Mouse (Mus musculus) hindbrain, embryonic 10.5 days (tissue): ENCODE measurements around the gene Capn11. TPM values are rescaled to one million over a fixed set of nuclear protein-coding genes. Genes with fewer than 3 reads are reported as not detected.

Source experiments
- DNase-seq: peaks from one replicate; pipeline ENCODE4 v3.0.0-alpha.2; 2017; ENCODE audit warnings: low spot score
- H3K27ac ChIP-seq: fragments of 300-500 bp; sonication (generic); 2 replicates; pipeline ENCODE4 v1.5.1; 2016; ENCODE audit warnings: mild to moderate bottlenecking, moderate library complexity
- H3K27me3 ChIP-seq: fragments of 300-500 bp; sonication (generic); 2 replicates; pipeline ENCODE4 v1.6.1; 2016; ENCODE audit warnings: mild to moderate bottlenecking; ENCODE audit not compliant: poor library complexity, insufficient read depth, severe bottlenecking
- H3K36me3 ChIP-seq: fragments of 300-500 bp; sonication (generic); 2 replicates; pipeline ENCODE4 v1.6.1; 2016; ENCODE audit warnings: mild to moderate bottlenecking, moderate library complexity
- H3K4me1 ChIP-seq: fragments of 300-500 bp; sonication (generic); replicated peaks from 2 replicates; pipeline ENCODE4 v1.6.1; 2016; ENCODE audit warnings: mild to moderate bottlenecking
- H3K4me3 ChIP-seq: fragments of 300-500 bp; sonication (generic); 2 replicates; pipeline ENCODE4 v1.5.1; 2016; ENCODE audit warnings: mild to moderate bottlenecking, moderate library complexity
- H3K9me3 ChIP-seq: fragments of 300-500 bp; sonication (generic); 2 replicates; pipeline ENCODE4 v1.6.1; 2016; ENCODE audit warnings: mild to moderate bottlenecking, moderate library complexity
- WGBS: fragments of 180-500 bp; shearing (Covaris S2); methylation state at CpG from one replicate; pipeline ENCODE4 v1.1.7; 2016; 5-methylcytosine and 5-hydroxymethylcytosine counted together
- polyA plus RNA-seq: library from polyadenylated mRNA; unstranded; fragments of >200 nt; fragmentation: Nextera tagmentation; extraction: Ambion mirVana; gene quantifications from 2 replicates; pipeline ENCODE4 v1.2.1, GENCODE M21; 2016

Gene Capn11
- polyA plus RNA-seq, 1 experiment from 2014 or later: 0.31 TPM

DNA sequence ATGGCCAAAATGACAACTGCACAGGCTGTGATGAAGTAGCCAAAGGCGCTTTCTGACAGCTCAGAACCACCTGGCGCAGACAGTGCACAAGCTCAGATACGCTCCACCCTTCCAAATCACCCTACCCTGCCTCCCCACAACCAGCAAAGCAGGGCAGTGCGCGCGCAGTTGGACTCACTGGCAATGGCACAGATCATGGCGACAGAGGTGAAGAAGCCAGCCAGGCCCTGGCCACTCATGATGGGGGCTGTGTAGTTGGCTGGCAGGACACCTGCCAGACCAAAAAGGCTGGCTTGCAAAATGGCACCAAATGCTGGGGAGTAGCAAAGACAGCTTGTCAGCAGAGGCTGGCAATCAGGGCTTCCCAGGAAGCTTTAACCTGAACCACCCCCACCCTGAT, 69.9 kb downstream of the Capn11 start:
- Histone ChIP-seq H3K9me3 (peaks cover 8% of the 10 kb centered on the region; the same call in 1 of the 2 replicates), H3K4me1 (peaks cover 58% of the 10 kb centered on the region), H3K4me3 (no peak overlapping the region), H3K27ac (no peak overlapping the region), H3K36me3 (peaks cover 38% of the 10 kb centered on the region), H3K27me3 (peaks cover 17% of the 10 kb centered on the region)
- no peak for DNase-seq
- 98% methylated on average over 7 of the region's 7 CpGs for WGBS

- H3K27me3 ChIP-seq: peaks cover 8% of the 10 kb centered on the region
- peaks cover 38% of the 10 kb centered on the region for H3K36me3 ChIP-seq
- no peak for DNase-seq
- H3K4me1 ChIP-seq: peaks cover 54% of the 10 kb centered on the region
- WGBS: 92% methylated on average over 7 of the region's 7 CpGs
- H3K27ac ChIP-seq: no peak overlapping the region
- H3K9me3 ChIP-seq: peaks cover 8% of the 10 kb centered on the region; the same call in 1 of the 2 replicates
- no peak overlapping the region for H3K4me3 ChIP-seq
These were observed 70.8 kb downstream of the Capn11 start for GRCm38 (mm10) chr17:45588370-45588769.

- Histone ChIP-seq H3K9me3 (peaks cover 8% of the 10 kb centered on the region; the same call in 1 of the 2 replicates), H3K27ac (peak overlapping the region; percentile 81; the same call in 1 of the 2 replicates), H3K27me3 (no peaks in the 10 kb centered on the region), H3K4me3 (no peak overlapping the region), H3K36me3 (peaks cover 38% of the 10 kb centered on the region), H3K4me1 (peaks cover 38% of the 10 kb centered on the region)
- 99% methylated on average over 3 of the region's 3 CpGs for WGBS
- DNase-seq: peak; percentile 39
These were observed 72.7 kb downstream of the Capn11 start for GRCm38 (mm10) chr17:45586449-45586837.

DNA sequence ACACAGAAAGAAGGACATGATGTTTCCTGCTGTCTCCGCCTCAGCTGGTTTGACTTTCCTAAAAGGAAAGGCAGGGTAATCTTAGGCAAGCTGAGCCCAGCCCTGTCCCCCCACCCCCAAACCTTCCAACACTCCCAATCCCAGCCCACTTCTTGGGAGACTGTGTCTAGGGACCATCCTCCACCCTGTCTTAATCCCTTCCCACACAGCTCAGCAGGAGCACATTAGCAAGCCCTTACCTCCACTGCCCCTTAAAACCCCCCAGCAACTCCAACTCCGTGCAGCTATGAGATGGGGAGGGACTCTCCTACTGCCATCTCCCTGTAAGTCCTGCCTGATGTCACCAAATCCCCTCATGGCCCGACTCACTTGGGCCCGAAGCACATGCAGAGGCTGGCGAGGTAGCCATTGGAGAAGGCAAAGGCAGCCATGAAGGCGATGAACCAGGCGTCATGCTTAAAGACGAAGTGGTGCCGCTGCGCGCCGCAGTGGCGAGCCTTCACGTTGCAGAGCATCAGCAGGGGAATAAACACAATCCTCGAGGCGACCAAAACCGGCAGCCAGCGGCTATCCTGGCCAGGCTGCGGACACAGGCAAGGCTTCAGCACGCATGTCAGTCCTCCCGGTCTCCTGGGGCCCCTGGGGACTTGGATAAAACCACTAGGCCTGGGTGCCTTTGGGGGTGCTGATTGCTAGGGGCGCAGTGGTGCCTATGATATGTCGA, 73.2 kb downstream of the Capn11 start:
- 65% methylated on average over 23 of the region's 23 CpGs for WGBS
- peak overlapping the region; percentile 9; the same call in 1 of the 2 replicates for H3K4me3 ChIP-seq
- H3K9me3 ChIP-seq: peaks cover 8% of the 10 kb centered on the region; the same call in 1 of the 2 replicates
- H3K4me1 ChIP-seq: peaks cover 37% of the 10 kb centered on the region
- no peaks in the 10 kb centered on the region for H3K27me3 ChIP-seq
- DNase-seq: no peak
- peaks cover 38% of the 10 kb centered on the region for H3K36me3 ChIP-seq
- peak overlapping the region; percentile 81 for H3K27ac ChIP-seq

DNA sequence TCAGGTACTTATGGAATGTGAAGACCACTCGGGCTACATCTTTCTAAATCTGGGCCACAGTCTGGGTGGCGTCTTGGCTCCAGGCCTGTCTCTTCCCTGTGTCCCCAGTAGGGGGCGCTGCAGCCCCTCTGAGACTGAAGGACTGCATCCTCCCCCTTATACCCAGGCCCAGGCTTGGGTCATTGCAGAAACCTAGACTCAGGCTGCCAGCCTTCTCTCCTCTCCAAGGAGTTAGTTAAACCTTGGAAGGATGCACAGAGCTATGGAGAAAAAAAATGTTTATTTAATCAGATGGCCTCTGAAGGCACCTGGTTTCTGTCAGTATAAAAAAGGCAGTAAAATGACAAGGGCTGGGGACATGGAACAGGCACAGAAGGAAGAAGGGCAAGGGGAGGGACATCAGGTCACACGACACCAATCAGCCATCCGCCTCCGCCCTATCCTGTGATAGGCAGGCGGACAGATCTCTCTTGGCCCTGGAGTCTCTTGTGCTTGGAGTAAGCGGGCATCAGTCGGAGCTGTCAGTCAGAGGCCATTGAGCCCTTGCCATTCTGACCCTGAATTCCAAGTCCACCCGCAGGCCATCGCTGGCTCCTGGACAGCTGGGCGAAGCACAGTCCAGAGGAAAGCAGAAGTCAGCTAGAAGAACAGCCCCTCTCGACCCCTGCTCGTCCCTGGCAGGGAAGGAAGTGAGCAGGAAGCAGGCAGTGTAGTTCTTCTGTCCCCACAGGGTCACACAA, 74.0 kb downstream of the Capn11 start:
- H3K4me3 ChIP-seq: peak overlapping the region; percentile 20; the same call in 1 of the 2 replicates
- DNase-seq: peak; percentile 87
- peaks cover 36% of the 10 kb centered on the region for H3K4me1 ChIP-seq
- H3K36me3 ChIP-seq: peaks cover 38% of the 10 kb centered on the region
- no peaks in the 10 kb centered on the region for H3K27me3 ChIP-seq
- peak overlapping the region; percentile 81 for H3K27ac ChIP-seq
- 12% methylated on average over 14 of the region's 14 CpGs for WGBS
- H3K9me3 ChIP-seq: peaks cover 8% of the 10 kb centered on the region; the same call in 1 of the 2 replicates

GRCm38 (mm10) chr17:45584096-45584896, 74.8 kb downstream of the Capn11 start:
- Histone ChIP-seq H3K9me3 (peaks cover 8% of the 10 kb centered on the region; the same call in 1 of the 2 replicates), H3K4me1 (peaks cover 36% of the 10 kb centered on the region), H3K36me3 (peaks cover 31% of the 10 kb centered on the region), H3K4me3 (peak overlapping the region; percentile 20; the same call in 1 of the 2 replicates), H3K27me3 (no peaks in the 10 kb centered on the region), H3K27ac (peak overlapping the region; percentile 81)
- 35% methylated on average over 12 of the region's 12 CpGs for WGBS
- no peak for DNase-seq

DNA sequence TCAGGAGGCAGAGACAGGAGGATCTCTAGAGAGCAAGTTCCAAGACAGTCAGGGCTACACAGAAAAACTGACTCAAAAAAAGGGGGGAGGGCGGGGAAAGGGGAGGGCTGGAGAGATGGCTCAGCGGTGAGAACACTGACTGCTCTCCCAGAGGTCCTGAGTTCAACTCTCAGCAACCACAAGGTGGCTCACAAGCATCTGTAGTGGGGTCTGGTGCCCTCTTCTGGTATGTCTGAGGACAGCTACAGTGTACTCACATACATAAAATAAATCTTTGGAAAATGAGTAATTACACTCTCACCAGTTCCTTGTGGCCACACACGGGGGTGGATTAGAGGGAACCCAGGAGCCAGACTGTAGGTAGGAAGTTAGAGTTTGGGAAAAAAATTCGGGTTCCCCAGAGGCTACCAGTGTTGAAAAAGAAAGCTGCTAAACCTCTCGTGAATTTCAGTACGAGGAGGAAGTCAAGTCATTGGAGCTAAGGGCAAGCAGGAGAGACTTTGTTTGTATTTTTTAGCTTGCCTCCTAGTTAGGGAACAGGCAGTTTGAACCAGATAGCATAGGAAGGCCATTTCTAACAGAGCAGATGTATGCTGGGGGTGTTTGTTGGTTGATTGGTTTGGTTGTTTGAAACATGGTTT, 76.3 kb downstream of the Capn11 start:
- Histone ChIP-seq H3K36me3 (peaks cover 18% of the 10 kb centered on the region), H3K4me3 (no peak overlapping the region), H3K27me3 (no peaks in the 10 kb centered on the region), H3K4me1 (peaks cover 36% of the 10 kb centered on the region), H3K9me3 (peaks cover 8% of the 10 kb centered on the region; the same call in 1 of the 2 replicates), H3K27ac (no peak overlapping the region)
- WGBS: 71% methylated on average over 6 of the region's 6 CpGs
- no peak for DNase-seq

GRCm38 (mm10) chr17:45582188-45582587, 76.9 kb downstream of the Capn11 start:
- Histone ChIP-seq H3K4me3 (no peak overlapping the region), H3K9me3 (peaks cover 8% of the 10 kb centered on the region; the same call in 1 of the 2 replicates), H3K4me1 (peaks cover 36% of the 10 kb centered on the region), H3K27ac (no peak overlapping the region), H3K36me3 (peaks cover 15% of the 10 kb centered on the region), H3K27me3 (no peaks in the 10 kb centered on the region)
- WGBS: 93% methylated on average over 6 of the region's 6 CpGs
- no peak for DNase-seq

DNA sequence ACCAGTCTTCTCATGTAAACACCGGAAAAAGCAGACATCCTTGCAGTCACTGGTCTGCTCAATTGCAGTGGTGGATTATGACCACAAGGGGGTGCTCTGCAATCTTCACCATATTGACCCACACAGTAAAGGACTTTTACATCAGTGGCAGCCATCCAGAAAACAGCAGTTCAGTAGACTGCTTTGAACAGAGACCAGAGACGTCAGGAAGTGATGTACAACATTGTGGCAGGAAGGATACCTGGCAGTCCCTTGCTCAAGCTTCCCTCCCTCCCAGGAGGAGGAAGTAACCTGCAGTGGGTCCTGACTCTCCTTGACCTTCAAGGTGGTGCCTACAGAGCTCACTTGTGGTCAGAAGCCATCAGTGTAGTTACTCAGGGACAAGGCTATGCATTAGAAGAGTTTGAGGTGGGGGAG, 77.5 kb downstream of the Capn11 start:
- no peaks in the 10 kb centered on the region for H3K27me3 ChIP-seq
- 14% methylated on average over 2 of the region's 2 CpGs for WGBS
- peaks cover 36% of the 10 kb centered on the region for H3K4me1 ChIP-seq
- H3K9me3 ChIP-seq: peaks cover 2% of the 10 kb centered on the region; the same call in 1 of the 2 replicates
- peaks cover 8% of the 10 kb centered on the region for H3K36me3 ChIP-seq
- peak; percentile 71 for DNase-seq
- no peak overlapping the region for H3K4me3 ChIP-seq
- no peak overlapping the region for H3K27ac ChIP-seq

- Histone ChIP-seq H3K4me3 (no peak overlapping the region), H3K27me3 (no peaks in the 10 kb centered on the region), H3K27ac (peak overlapping the region; percentile 18; the same call in 1 of the 2 replicates), H3K9me3 (no peaks in the 10 kb centered on the region), H3K36me3 (peaks cover 3% of the 10 kb centered on the region; the same call in 1 of the 2 replicates), H3K4me1 (peaks cover 32% of the 10 kb centered on the region)
- WGBS: 48% methylated on average over 12 of the region's 12 CpGs
- no peak for DNase-seq
These were observed 78.1 kb downstream of the Capn11 start for GRCm38 (mm10) chr17:45580958-45581477.
